Mouse (Mus musculus): Measurements from ENCODE around the gene Fbxw19. TPM values are rescaled to one million over a fixed set of nuclear protein-coding genes. Genes with fewer than 3 reads are reported as not detected.
"Not testable (repeated sequence)": the region's sequence is repeated elsewhere in the genome, so short reads cannot be mapped to it uniquely, and the experiment has no call there.

Gene Fbxw19
- polyA plus RNA-seq (2012; rRNA removed), result not detected in 2 replicates

DNA sequence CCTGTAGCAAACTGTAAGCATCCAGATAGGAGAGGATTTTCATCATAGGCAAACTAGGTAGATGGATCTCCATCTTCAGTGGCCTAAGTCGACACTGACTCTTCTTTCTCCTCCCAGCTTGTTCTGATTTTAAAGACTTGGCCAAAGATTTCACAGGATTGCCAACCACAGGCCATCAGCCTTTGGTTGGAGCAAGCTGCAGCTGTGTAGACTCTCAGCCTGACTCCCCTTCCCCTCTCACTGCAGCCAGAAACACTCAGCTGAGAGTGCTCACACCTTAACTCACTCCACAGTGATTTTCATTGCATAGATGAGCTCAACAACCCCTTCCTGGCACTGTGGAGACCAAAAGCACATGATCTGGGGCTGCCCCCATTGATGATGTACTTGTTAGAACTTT, at the start of gene Fbxw19:
TSS of gene Fbxw19 (minus strand) at position 101 of the 400 bp plus-strand sequence.
- not testable (repeated sequence) for H3K4me1 ChIP-seq (ENCODE audit: control insufficient read depth, insufficient read depth, low read length); DNase-seq; H3K27ac ChIP-seq (ENCODE audit: insufficient read depth, low read length); H3K27me3 ChIP-seq (ENCODE audit: control insufficient read depth, insufficient read depth, low read length); H3K4me3 ChIP-seq (replicated peaks; ENCODE audit: insufficient read depth, low read depth, low read length)
- 71% methylated on average over 1 of the region's 1 CpGs for WGBS

DNA sequence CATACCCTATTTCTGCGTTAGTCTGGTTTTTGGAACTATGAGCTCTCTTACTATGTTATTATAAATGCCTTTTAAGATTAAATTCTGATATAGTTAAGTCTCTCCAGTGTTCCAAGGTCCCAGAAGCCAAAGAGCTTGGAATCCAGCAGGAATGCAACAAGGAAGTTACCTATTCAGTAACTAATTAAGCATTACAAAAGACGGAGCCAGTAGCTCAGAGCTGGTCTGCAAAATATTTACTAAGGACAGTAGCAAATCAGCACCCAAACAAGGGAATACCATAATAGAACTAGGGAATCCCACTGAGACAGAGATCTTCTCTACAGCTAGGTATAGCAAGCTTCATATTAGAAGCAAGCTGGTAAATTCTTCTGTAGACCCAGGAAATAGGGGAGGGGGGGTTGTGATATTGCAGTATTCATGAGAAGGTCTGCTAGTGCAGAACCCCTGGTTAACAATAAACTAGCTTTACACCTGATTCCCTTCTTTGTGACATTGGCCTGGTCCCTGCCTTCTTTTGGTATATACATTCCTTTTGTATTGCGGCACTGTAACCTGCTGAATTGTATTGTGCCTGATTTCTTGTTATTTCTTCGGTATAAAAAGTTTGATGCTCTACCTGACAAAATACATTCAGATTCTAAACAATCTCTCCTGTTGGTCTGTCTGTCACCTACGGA, 27.9 kb upstream of the Fbxw19 start:
- Histone ChIP-seq H3K4me1 (ENCODE audit: control insufficient read depth, insufficient read depth, low read length) (no peaks in the 10 kb centered on the region), H3K27ac (ENCODE audit: insufficient read depth, low read length) (no peak overlapping the region), H3K4me3 (replicated peaks; ENCODE audit: insufficient read depth, low read depth, low read length) (no peak overlapping the region), H3K27me3 (ENCODE audit: control insufficient read depth, insufficient read depth, low read length) (no peaks in the 10 kb centered on the region)
- 78% methylated on average over 5 of the region's 5 CpGs for WGBS
- TF ChIP-seq CTCF (IDR thresholded peaks at IDR 0.05; ENCODE audit: borderline replicate concordance, insufficient read depth, low read depth, low read length), result no peak
- TF ChIP-seq POLR2A (IDR thresholded peaks at IDR 0.05; ENCODE audit: borderline replicate concordance, insufficient read depth, low read length), result no peak
- no peak for DNase-seq

DNA sequence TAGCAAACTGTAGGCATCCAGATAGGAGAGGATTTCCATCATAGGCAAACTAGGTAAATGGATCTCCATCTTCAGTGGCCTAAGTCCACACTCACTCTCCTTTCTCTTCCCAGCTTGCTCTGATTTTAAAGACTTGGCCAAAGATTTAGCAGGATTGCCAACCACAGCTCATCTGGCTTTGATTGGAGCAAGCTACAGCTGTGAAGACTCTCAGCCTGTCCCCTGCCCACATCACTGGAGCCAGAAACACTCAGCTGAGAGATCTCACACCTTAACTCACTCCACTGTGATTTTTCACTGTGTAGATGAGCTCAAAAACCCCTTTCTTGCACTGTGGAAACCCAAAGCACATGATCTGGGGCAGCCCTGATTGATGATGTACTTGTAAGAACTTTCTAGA, 46.6 kb downstream of the Fbxw19 start, which contains the start of gene Fbxw16:
TSS of gene Fbxw16 (minus strand) at position 101 of the 400 bp plus-strand sequence.
- Histone ChIP-seq H3K4me3 (replicated peaks; ENCODE audit: insufficient read depth, low read depth, low read length) (no peak within 1 kb of the TSS), H3K27me3 (ENCODE audit: control insufficient read depth, insufficient read depth, low read length) (no peaks in the 10 kb centered on the region; the same call in none of the 2 replicates), H3K4me1 (ENCODE audit: control insufficient read depth, insufficient read depth, low read length) (no peaks in the 10 kb centered on the region), H3K27ac (ENCODE audit: insufficient read depth, low read length) (no peak within 1 kb of the TSS)
- TF ChIP-seq CTCF (IDR thresholded peaks at IDR 0.05; ENCODE audit: borderline replicate concordance, insufficient read depth, low read depth, low read length) (no peak), POLR2A (IDR thresholded peaks at IDR 0.05; ENCODE audit: borderline replicate concordance, insufficient read depth, low read length) (no peak)
- no peak for DNase-seq

DNA sequence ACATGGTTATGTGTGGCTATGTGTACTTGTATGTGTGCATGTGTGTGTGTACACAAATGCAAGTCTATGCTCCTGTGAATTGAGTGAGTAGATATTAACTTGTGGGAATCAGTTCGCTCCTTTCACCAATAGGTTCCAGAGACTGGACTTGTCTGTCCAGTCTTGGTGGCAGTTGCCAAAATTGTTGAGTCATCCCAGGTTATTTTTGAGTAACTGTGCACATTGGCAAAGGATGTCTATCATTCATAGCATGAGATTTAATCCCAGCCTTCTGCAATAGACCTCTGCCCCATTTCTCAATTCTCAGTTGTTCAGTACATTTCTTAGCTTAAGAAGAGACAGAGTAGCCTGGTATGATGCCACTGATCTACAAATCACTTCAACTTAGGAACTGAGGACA, 62.7 kb downstream of the Fbxw19 start:
- TF ChIP-seq CTCF (IDR thresholded peaks at IDR 0.05; ENCODE audit: borderline replicate concordance, insufficient read depth, low read depth, low read length), result no peak
- TF ChIP-seq POLR2A (IDR thresholded peaks at IDR 0.05; ENCODE audit: borderline replicate concordance, insufficient read depth, low read length), result no peak
- DNase-seq, result no peak
- 85% methylated on average over 1 of the region's 1 CpGs for WGBS

More for the DNA sequence above, 62.7 kb downstream of the Fbxw19 start:
- H3K27ac ChIP-seq (ENCODE audit: insufficient read depth, low read length), result no peak overlapping the region
- no peak overlapping the region for H3K4me3 ChIP-seq (replicated peaks; ENCODE audit: insufficient read depth, low read depth, low read length)
- no peaks in the 10 kb centered on the region for H3K27me3 ChIP-seq (ENCODE audit: control insufficient read depth, insufficient read depth, low read length)
- no peaks in the 10 kb centered on the region for H3K4me1 ChIP-seq (ENCODE audit: control insufficient read depth, insufficient read depth, low read length)

Other genes with a start within 250 kb of the Fbxw19 start
- gene Fbxw14, start 208.2 kb downstream of the Fbxw19 start, polyA plus RNA-seq (2012; rRNA removed), result not detected in 2 replicates
- gene Fbxw28, start 156.2 kb downstream of the Fbxw19 start, polyA plus RNA-seq (2012; rRNA removed), result not detected in 2 replicates
- not detected in 2 replicates for gene Fbxw22, start 91.6 kb downstream of the Fbxw19 start, polyA plus RNA-seq (2012; rRNA removed)
- gene Fbxw16, start 46.7 kb downstream of the Fbxw19 start, polyA plus RNA-seq (2012; rRNA removed), result not detected in 2 replicates
- gene Fbxw15, start 72.4 kb upstream of the Fbxw19 start, polyA plus RNA-seq (2012; rRNA removed), result not detected in 2 replicates
- not detected in 2 replicates for gene Fbxw24, start 130.2 kb upstream of the Fbxw19 start, polyA plus RNA-seq (2012; rRNA removed)
- gene Fbxw25, start 168.8 kb upstream of the Fbxw19 start, polyA plus RNA-seq (2012; rRNA removed), result not detected in 2 replicates
- gene Fbxw18, start 206.8 kb upstream of the Fbxw19 start, polyA plus RNA-seq (2012; rRNA removed), result not detected in 2 replicates